Mouse (Mus musculus) intestine, embryonic 14.5 days (tissue): ENCODE results near the gene Mcm8. TPM values are rescaled to one million over a fixed set of nuclear protein-coding genes. Genes with fewer than 3 reads are reported as not detected.

Experiments
- ATAC-seq: fragments of 200-750 bp; cut with Nextera tagmentation; replicated peaks from 2 replicates; pipeline ENCODE4 v1.8.0; 2017; ENCODE audit warnings: low read depth, moderate number of reproducible peaks, moderate TSS enrichment, moderate library complexity; ENCODE audit not compliant: low FRiP score, low TSS enrichment
- DNase-seq: peaks from one replicate; pipeline ENCODE4 v3.0.0-alpha.2; 2018; ENCODE audit warnings: low spot score
- H3K27ac ChIP-seq: fragments of 300-500 bp; sonication (generic); 2 replicates; pipeline ENCODE4 v1.5.1; 2014; ENCODE audit warnings: low read depth, mild to moderate bottlenecking, control low read depth
- H3K27me3 ChIP-seq: fragments of 300-500 bp; sonication (generic); replicated peaks from 2 replicates; pipeline ENCODE4 v1.6.1; 2014; ENCODE audit warnings: low read length, control low read depth; ENCODE audit not compliant: control insufficient read depth, insufficient read depth
- H3K36me3 ChIP-seq: fragments of 300-500 bp; sonication (generic); 2 replicates; pipeline ENCODE4 v1.6.1; 2014; ENCODE audit warnings: low read length, control low read depth; ENCODE audit not compliant: control insufficient read depth, insufficient read depth
- H3K4me1 ChIP-seq: fragments of 300-500 bp; sonication (generic); replicated peaks from 2 replicates; pipeline ENCODE4 v1.6.1; 2014; ENCODE audit warnings: low read length, control low read depth, mixed read lengths; ENCODE audit not compliant: control insufficient read depth, insufficient read depth
- H3K4me2 ChIP-seq: fragments of 300-500 bp; sonication (generic); 2 replicates; pipeline ENCODE4 v1.6.1; 2014; ENCODE audit warnings: low read length
- H3K4me3 ChIP-seq: fragments of 300-500 bp; sonication (generic); 2 replicates; pipeline ENCODE4 v1.5.1; 2014; ENCODE audit warnings: low read depth, low read length, control low read depth, mixed read lengths
- H3K9ac ChIP-seq: fragments of 300-500 bp; sonication (generic); 2 replicates; pipeline ENCODE4 v1.6.1; 2014; ENCODE audit warnings: mild to moderate bottlenecking, low read length
- H3K9me3 ChIP-seq: fragments of 300-500 bp; sonication (generic); 2 replicates; pipeline ENCODE4 v1.6.1; 2016; ENCODE audit warnings: low read length, control low read depth; ENCODE audit not compliant: control insufficient read depth
- WGBS: fragments of 180-500 bp; shearing (Covaris S2); extraction: QIAGEN DNeasy Blood & Tissue Kit; methylation state at CpG from one replicate; pipeline ENCODE4 v1.1.7; 2014; 5-methylcytosine and 5-hydroxymethylcytosine counted together
- polyA plus RNA-seq: library from polyadenylated mRNA; unstranded; fragments of >200 nt; fragmentation: Nextera tagmentation; extraction: Ambion mirVana; gene quantifications from 2 replicates; pipeline ENCODE4 v1.2.1, GENCODE M21; 2014

Gene Mcm8
- polyA plus RNA-seq, 1 experiment from 2014 or later, result 13.5 TPM

GRCm38 (mm10) chr2:132863325-132863724, 47.4 kb downstream of the Mcm8 start:
- 88% methylated on average over 2 of the region's 2 CpGs for WGBS
- H3K27me3 ChIP-seq, result no peaks in the 10 kb centered on the region
- ATAC-seq, result no peak

GRCm38 (mm10) chr2:132867521-132867920, 51.6 kb downstream of the Mcm8 start:
- Histone ChIP-seq H3K4me3 (no peak overlapping the region), H3K4me1 (no peaks in the 10 kb centered on the region), H3K36me3 (peaks cover 37% of the 10 kb centered on the region), H3K27ac (no peak overlapping the region), H3K9ac (no peak overlapping the region), H3K27me3 (no peaks in the 10 kb centered on the region), H3K9me3 (no peaks in the 10 kb centered on the region), H3K4me2 (no peak overlapping the region)
- no peak for DNase-seq
- ATAC-seq, result no peak
- WGBS, result 77% methylated on average over 5 of the region's 5 CpGs

More at GRCm38 (mm10) chr2:132863325-132863724, 47.4 kb downstream of the Mcm8 start:
- no peak overlapping the region for H3K4me2 ChIP-seq
- H3K36me3 ChIP-seq, result peaks cover 37% of the 10 kb centered on the region
- no peak overlapping the region for H3K4me3 ChIP-seq
- no peaks in the 10 kb centered on the region for H3K9me3 ChIP-seq
- DNase-seq, result no peak
- no peak overlapping the region for H3K27ac ChIP-seq
- H3K4me1 ChIP-seq, result no peaks in the 10 kb centered on the region
- no peak overlapping the region for H3K9ac ChIP-seq

GRCm38 (mm10) chr2:132869682-132870081, 53.7 kb downstream of the Mcm8 start:
- Histone ChIP-seq H3K27ac (no peak overlapping the region), H3K4me1 (no peaks in the 10 kb centered on the region), H3K27me3 (no peaks in the 10 kb centered on the region), H3K9me3 (no peaks in the 10 kb centered on the region), H3K36me3 (peaks cover 22% of the 10 kb centered on the region), H3K4me2 (no peak overlapping the region), H3K9ac (no peak overlapping the region), H3K4me3 (no peak overlapping the region)
- ATAC-seq (no peak), DNase-seq (no peak)
- WGBS, result 87% methylated on average over 5 of the region's 5 CpGs

GRCm38 (mm10) chr2:132870286-132870685, 54.3 kb downstream of the Mcm8 start:
- Histone ChIP-seq H3K9ac (no peak overlapping the region), H3K27me3 (no peaks in the 10 kb centered on the region), H3K4me1 (no peaks in the 10 kb centered on the region), H3K4me2 (no peak overlapping the region), H3K4me3 (no peak overlapping the region), H3K9me3 (no peaks in the 10 kb centered on the region), H3K36me3 (peaks cover 18% of the 10 kb centered on the region), H3K27ac (no peak overlapping the region)
- no peak for ATAC-seq
- 63% methylated on average over 4 of the region's 4 CpGs for WGBS
- no peak for DNase-seq

- no peak for ATAC-seq
- H3K36me3 ChIP-seq, result peaks cover 6% of the 10 kb centered on the region
- H3K4me2 ChIP-seq, result no peak overlapping the region
- WGBS, result 63% methylated on average over 3 of the region's 3 CpGs
- no peak overlapping the region for H3K27ac ChIP-seq
- H3K9me3 ChIP-seq, result no peaks in the 10 kb centered on the region
- no peaks in the 10 kb centered on the region for H3K27me3 ChIP-seq
- H3K4me3 ChIP-seq, result no peak overlapping the region
- H3K4me1 ChIP-seq, result no peaks in the 10 kb centered on the region
- H3K9ac ChIP-seq, result no peak overlapping the region
- no peak for DNase-seq
These were observed 55.7 kb downstream of the Mcm8 start for GRCm38 (mm10) chr2:132871663-132872062.

GRCm38 (mm10) chr2:132873657-132874326, 57.9 kb downstream of the Mcm8 start:
- no peak for ATAC-seq
- Histone ChIP-seq H3K27me3 (peaks cover 14% of the 10 kb centered on the region), H3K9me3 (no peaks in the 10 kb centered on the region), H3K4me1 (no peaks in the 10 kb centered on the region; the same call in 1 of the 2 replicates), H3K4me2 (no peak overlapping the region), H3K4me3 (no peak overlapping the region), H3K27ac (no peak overlapping the region), H3K36me3 (no peaks in the 10 kb centered on the region), H3K9ac (no peak overlapping the region)
- WGBS, result 87% methylated on average over 10 of the region's 10 CpGs
- no peak for DNase-seq

GRCm38 (mm10) chr2:132876991-132877390, 61.0 kb downstream of the Mcm8 start:
- H3K27ac ChIP-seq, result no peak overlapping the region
- H3K4me1 ChIP-seq, result peaks cover 14% of the 10 kb centered on the region
- WGBS, result 62% methylated on average over 1 of the region's 1 CpGs
- peaks cover 27% of the 10 kb centered on the region for H3K27me3 ChIP-seq
- H3K4me3 ChIP-seq, result no peak overlapping the region
- H3K9ac ChIP-seq, result no peak overlapping the region
- no peaks in the 10 kb centered on the region for H3K9me3 ChIP-seq
- H3K4me2 ChIP-seq, result no peak overlapping the region
- no peaks in the 10 kb centered on the region for H3K36me3 ChIP-seq
- no peak for ATAC-seq
- no peak for DNase-seq

GRCm38 (mm10) chr2:132879261-132880044, 63.5 kb downstream of the Mcm8 start:
- DNase-seq (peak; percentile 84), ATAC-seq (peak; percentile 71)
- Histone ChIP-seq H3K4me1 (peaks cover 14% of the 10 kb centered on the region), H3K36me3 (no peaks in the 10 kb centered on the region), H3K27me3 (peaks cover 27% of the 10 kb centered on the region), H3K27ac (no peak overlapping the region), H3K4me2 (peak overlapping the region; percentile 75), H3K4me3 (peak overlapping the region; percentile 39), H3K9ac (peak overlapping the region; percentile 27), H3K9me3 (no peaks in the 10 kb centered on the region)
- WGBS, result under 1% methylated on average over 58 of the region's 58 CpGs
